Mouse (Mus musculus): ENCODE results near the gene Zc3h7b. TPM values are rescaled to one million over a fixed set of nuclear protein-coding genes. Genes with fewer than 3 reads are reported as not detected.

Zc3h7b gene
- polyA plus RNA-seq, 1 experiment from 2014 or later = 9.8 TPM

- peak overlapping the region; percentile 84 for H3K9ac ChIP-seq
- H3K4me3 ChIP-seq = peak overlapping the region; percentile 78
- H3K4me1 ChIP-seq = peaks cover 34% of the 10 kb centered on the region
- H3K27ac ChIP-seq = peak overlapping the region; percentile 80
- 1% methylated on average over 32 of the region's 33 CpGs for WGBS (ENCODE audit: insufficient replicate concordance)
- H3K36me3 ChIP-seq = no peaks in the 10 kb centered on the region
- ATAC-seq = peak; percentile 33; the same call in 1 of the 2 replicates
- H3K27me3 ChIP-seq (replicated peaks) = 0 out of 2 replicates have a peak, but pooled peaks cover 4% of the 10 kb centered on the region
- H3K9me3 ChIP-seq (replicated peaks) = no peaks in the 10 kb centered on the region
- H3K4me2 ChIP-seq = peak overlapping the region; percentile 97
These were observed 801 bp downstream of the Zc3h7b start for GRCm38 (mm10) chr15:81745601-81746114.

DNA sequence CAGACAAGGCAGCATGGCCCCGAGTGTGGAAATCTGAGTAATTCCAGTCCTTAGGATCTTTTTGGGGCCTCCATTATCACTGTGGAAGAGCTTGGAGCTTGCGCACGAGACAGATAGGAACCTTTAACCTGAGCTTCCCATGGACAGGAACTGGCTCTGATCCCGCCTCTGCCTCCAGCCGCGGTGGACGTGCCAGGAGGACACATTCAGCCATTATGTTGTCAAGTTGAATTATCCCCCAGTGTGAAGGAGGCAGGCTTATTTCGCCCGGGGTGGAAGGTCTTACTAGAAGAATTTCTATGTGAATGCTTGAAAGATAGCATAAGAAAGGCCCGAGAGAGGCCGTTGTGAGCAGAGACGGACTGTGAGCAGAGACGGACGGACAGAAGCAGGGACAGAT, 4.9 kb downstream of the Zc3h7b start:
- Histone ChIP-seq H3K36me3 (peaks cover 13% of the 10 kb centered on the region; the same call in 1 of the 2 replicates), H3K27ac (no peak overlapping the region), H3K9ac (no peak overlapping the region), H3K27me3 (replicated peaks) (no peaks in the 10 kb centered on the region), H3K4me2 (no peak overlapping the region), H3K4me3 (no peak overlapping the region), H3K4me1 (peaks cover 36% of the 10 kb centered on the region), H3K9me3 (replicated peaks) (no peaks in the 10 kb centered on the region)
- WGBS (ENCODE audit: insufficient replicate concordance) = 60% methylated on average over 14 of the region's 14 CpGs
- no peak for ATAC-seq

- Histone ChIP-seq H3K9ac (no peak overlapping the region), H3K36me3 (peaks cover 24% of the 10 kb centered on the region), H3K4me2 (no peak overlapping the region), H3K27ac (no peak overlapping the region), H3K27me3 (replicated peaks) (no peaks in the 10 kb centered on the region), H3K9me3 (replicated peaks) (no peaks in the 10 kb centered on the region), H3K4me1 (peaks cover 15% of the 10 kb centered on the region), H3K4me3 (no peak overlapping the region)
- peak; percentile 61 for ATAC-seq
- 68% methylated on average over 9 of the region's 9 CpGs for WGBS (ENCODE audit: insufficient replicate concordance)
These were observed 8.8 kb downstream of the Zc3h7b start for GRCm38 (mm10) chr15:81753669-81754068.

DNA sequence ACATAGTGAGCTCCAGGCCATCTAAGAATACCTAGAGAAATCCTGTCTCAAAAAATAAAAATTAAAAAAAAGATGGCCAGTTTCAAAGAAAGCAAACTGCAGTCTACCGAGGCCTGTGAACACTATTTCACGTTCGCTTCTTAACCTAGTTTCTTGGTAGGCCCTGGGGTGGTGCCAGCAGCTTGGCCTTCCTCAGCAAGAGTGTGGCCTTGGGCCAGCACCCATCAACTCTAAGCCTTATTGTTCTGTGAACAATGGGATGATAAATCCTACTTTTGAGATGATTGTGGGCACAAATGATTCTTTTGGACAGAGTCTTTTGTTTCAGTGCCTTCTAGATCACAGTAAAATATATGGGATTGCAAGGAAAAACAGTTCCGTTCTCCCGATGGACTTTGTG, 13.8 kb downstream of the Zc3h7b start:
- Histone ChIP-seq H3K9me3 (replicated peaks) (no peaks in the 10 kb centered on the region), H3K27me3 (replicated peaks) (no peaks in the 10 kb centered on the region), H3K4me1 (peaks cover 28% of the 10 kb centered on the region), H3K27ac (no peak overlapping the region), H3K36me3 (peaks cover 29% of the 10 kb centered on the region), H3K4me2 (no peak overlapping the region), H3K4me3 (no peak overlapping the region), H3K9ac (no peak overlapping the region)
- no peak for ATAC-seq
- 83% methylated on average over 5 of the region's 5 CpGs for WGBS (ENCODE audit: insufficient replicate concordance)

DNA sequence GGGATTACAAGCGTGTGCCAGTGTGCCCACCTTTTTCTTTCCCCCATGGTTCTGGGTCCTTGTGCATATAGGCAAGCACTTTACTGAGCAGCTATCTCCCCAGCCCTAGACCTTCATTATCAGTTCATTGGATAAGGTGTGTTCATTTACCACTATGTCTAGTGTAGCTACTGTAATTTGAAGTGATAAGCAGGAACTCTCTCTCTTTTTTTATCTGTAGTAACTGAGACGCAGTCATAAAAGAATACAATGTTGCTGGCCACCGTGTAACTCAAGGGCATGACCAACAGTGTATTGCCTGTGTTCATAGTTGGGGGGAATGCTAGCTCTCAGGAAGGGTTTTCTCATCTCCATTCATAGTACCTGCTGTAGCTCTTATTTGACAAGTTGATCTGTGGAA, 14.7 kb downstream of the Zc3h7b start:
- Histone ChIP-seq H3K27me3 (replicated peaks) (no peaks in the 10 kb centered on the region), H3K27ac (peak overlapping the region; percentile 37; the same call in 1 of the 2 replicates), H3K4me3 (no peak overlapping the region), H3K9me3 (replicated peaks) (no peaks in the 10 kb centered on the region), H3K9ac (no peak overlapping the region), H3K4me1 (peaks cover 32% of the 10 kb centered on the region), H3K4me2 (0 out of 2 replicates have a peak overlapping the region, but pooled peaks have one; percentile 11), H3K36me3 (peaks cover 24% of the 10 kb centered on the region)
- peak; percentile 72 for ATAC-seq
- 36% methylated on average over 3 of the region's 3 CpGs for WGBS (ENCODE audit: insufficient replicate concordance)

- ATAC-seq = no peak
- H3K27me3 ChIP-seq (replicated peaks) = no peaks in the 10 kb centered on the region
- no peak overlapping the region for H3K9ac ChIP-seq
- peaks cover 42% of the 10 kb centered on the region for H3K4me1 ChIP-seq
- H3K9me3 ChIP-seq (replicated peaks) = no peaks in the 10 kb centered on the region
- WGBS (ENCODE audit: insufficient replicate concordance) = 73% methylated on average over 5 of the region's 5 CpGs
- peaks cover 18% of the 10 kb centered on the region for H3K36me3 ChIP-seq
- no peak overlapping the region for H3K4me2 ChIP-seq
- H3K4me3 ChIP-seq = no peak overlapping the region
- H3K27ac ChIP-seq = no peak overlapping the region
These were observed 15.7 kb downstream of the Zc3h7b start for GRCm38 (mm10) chr15:81760361-81761079.

- Histone ChIP-seq H3K4me1 (peaks cover 51% of the 10 kb centered on the region), H3K9me3 (replicated peaks) (no peaks in the 10 kb centered on the region), H3K27ac (no peak overlapping the region), H3K4me2 (no peak overlapping the region), H3K27me3 (replicated peaks) (no peaks in the 10 kb centered on the region), H3K36me3 (peaks cover 13% of the 10 kb centered on the region), H3K9ac (no peak overlapping the region), H3K4me3 (no peak overlapping the region)
- no peak for ATAC-seq
- WGBS (ENCODE audit: insufficient replicate concordance) = 84% methylated on average over 7 of the region's 7 CpGs
These were observed 16.5 kb downstream of the Zc3h7b start for GRCm38 (mm10) chr15:81761381-81761780.

GRCm38 (mm10) chr15:81761959-81762358, 17.1 kb downstream of the Zc3h7b start:
- H3K27me3 ChIP-seq (replicated peaks) = no peaks in the 10 kb centered on the region
- no peak for ATAC-seq
- H3K4me1 ChIP-seq = peaks cover 54% of the 10 kb centered on the region
- H3K9ac ChIP-seq = no peak overlapping the region
- no peak overlapping the region for H3K4me2 ChIP-seq
- H3K27ac ChIP-seq = no peak overlapping the region
- 79% methylated on average over 3 of the region's 3 CpGs for WGBS (ENCODE audit: insufficient replicate concordance)
- no peak overlapping the region for H3K4me3 ChIP-seq
- H3K9me3 ChIP-seq (replicated peaks) = no peaks in the 10 kb centered on the region
- H3K36me3 ChIP-seq = peaks cover 13% of the 10 kb centered on the region

DNA sequence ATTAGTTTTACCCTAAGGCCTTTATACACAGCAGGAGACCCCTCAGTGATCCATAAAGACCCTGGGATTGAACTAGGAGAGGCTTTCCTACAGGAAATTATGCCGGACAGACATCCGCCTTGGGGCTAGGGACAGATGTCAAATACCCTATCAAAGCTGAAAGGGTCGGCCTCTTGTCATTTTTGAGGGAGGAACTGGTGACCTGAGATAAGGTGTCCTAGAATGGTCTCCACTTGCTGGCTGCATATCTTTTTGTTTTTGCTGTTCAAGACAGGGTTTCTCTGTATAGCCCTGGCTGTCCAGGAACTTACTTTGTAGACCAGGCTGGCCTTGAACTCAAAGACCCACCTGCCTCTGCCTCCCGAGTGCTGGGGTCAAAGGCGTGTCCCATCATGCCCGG, 19.7 kb downstream of the Zc3h7b start:
- peak overlapping the region; percentile 57 for H3K27ac ChIP-seq

GRCm38 (mm10) chr15:81765651-81766050, 20.8 kb downstream of the Zc3h7b start:
- no peak overlapping the region for H3K9ac ChIP-seq
- no peaks in the 10 kb centered on the region for H3K9me3 ChIP-seq (replicated peaks)
- 46% methylated on average over 9 of the region's 9 CpGs for WGBS (ENCODE audit: insufficient replicate concordance)
- peaks cover 44% of the 10 kb centered on the region for H3K4me1 ChIP-seq
- H3K4me3 ChIP-seq = no peak overlapping the region
- ATAC-seq = no peak
- no peaks in the 10 kb centered on the region for H3K27me3 ChIP-seq (replicated peaks)
- H3K27ac ChIP-seq = peak overlapping the region; percentile 26; the same call in 1 of the 2 replicates
- no peak overlapping the region for H3K4me2 ChIP-seq
- peaks cover 39% of the 10 kb centered on the region for H3K36me3 ChIP-seq

More for the DNA sequence above, 19.7 kb downstream of the Zc3h7b start:
- Histone ChIP-seq H3K36me3 (peaks cover 30% of the 10 kb centered on the region), H3K9ac (peak overlapping the region; percentile 14; the same call in 1 of the 2 replicates), H3K4me1 (peaks cover 54% of the 10 kb centered on the region), H3K27me3 (replicated peaks) (no peaks in the 10 kb centered on the region), H3K9me3 (replicated peaks) (no peaks in the 10 kb centered on the region), H3K4me2 (peak overlapping the region; percentile 21), H3K4me3 (no peak overlapping the region)
- peak; percentile 64 for ATAC-seq
- WGBS (ENCODE audit: insufficient replicate concordance) = 31% methylated on average over 6 of the region's 6 CpGs

DNA sequence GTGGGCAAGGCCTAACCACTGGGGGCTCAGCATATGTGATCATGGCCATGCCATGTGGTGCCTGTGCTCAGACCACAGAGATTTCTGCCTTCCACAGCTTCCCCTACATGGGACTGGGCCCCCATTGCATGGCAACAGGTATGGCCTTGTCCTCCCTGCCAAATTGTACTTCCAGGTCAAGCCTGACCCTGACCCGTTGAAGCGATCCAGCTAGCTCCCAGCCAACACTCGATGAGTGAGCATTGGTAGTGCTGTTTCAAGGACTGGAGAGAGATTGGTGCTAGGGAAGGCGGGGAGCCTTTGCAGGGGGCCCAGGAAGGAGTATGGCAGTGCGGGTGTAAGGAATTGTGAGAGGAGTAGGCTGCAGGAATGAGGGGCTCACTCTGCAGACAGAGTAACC, 21.6 kb downstream of the Zc3h7b start:
- 83% methylated on average over 5 of the region's 5 CpGs for WGBS (ENCODE audit: insufficient replicate concordance)
- no peak for ATAC-seq
- Histone ChIP-seq H3K36me3 (peaks cover 41% of the 10 kb centered on the region), H3K4me2 (no peak overlapping the region), H3K4me1 (peaks cover 43% of the 10 kb centered on the region), H3K9me3 (replicated peaks) (no peaks in the 10 kb centered on the region), H3K9ac (no peak overlapping the region), H3K4me3 (no peak overlapping the region), H3K27me3 (replicated peaks) (no peaks in the 10 kb centered on the region), H3K27ac (no peak overlapping the region)

- Histone ChIP-seq H3K27me3 (replicated peaks) (no peaks in the 10 kb centered on the region), H3K9ac (no peak overlapping the region), H3K36me3 (peaks cover 54% of the 10 kb centered on the region), H3K4me3 (no peak overlapping the region), H3K9me3 (replicated peaks) (no peaks in the 10 kb centered on the region), H3K27ac (no peak overlapping the region), H3K4me2 (no peak overlapping the region), H3K4me1 (peaks cover 36% of the 10 kb centered on the region)
- peak; percentile 54; the same call in 1 of the 2 replicates for ATAC-seq
- WGBS (ENCODE audit: insufficient replicate concordance) = 56% methylated on average over 13 of the region's 13 CpGs
These were observed 24.2 kb downstream of the Zc3h7b start for GRCm38 (mm10) chr15:81769037-81769436.

Data from liver, embryonic 12.5 days (tissue).